Mouse (Mus musculus): ENCODE results near the gene Myrf.

GRCm38 (mm10) chr19:10219108-10219507 lies 21.4 kb downstream of the Myrf start:
- TF ChIP-seq EP300 (IDR thresholded peaks at IDR 0.05) (no peak), CTCF (IDR thresholded peaks at IDR 0.05) (peak; percentile 80)
